Mouse (Mus musculus) spleen, postnatal 4 days (tissue): ENCODE measurements at regions not wholly inside any gene's neighbourhood (a gene's known extent, or its start where the extent isn't known, plus 50 kb on each side); places are given as distances from the start of the nearest gene placed in this dataset.
A peak's percentile ranks its signal among the peaks of the same experiment; 100 is the strongest.

Experiments
- DNase-seq, 2 experiments: peaks; one replicate each; pipeline ENCODE4 v3.0.0; 2022; ENCODE audit warnings: low spot score in 2 of 2

DNA sequence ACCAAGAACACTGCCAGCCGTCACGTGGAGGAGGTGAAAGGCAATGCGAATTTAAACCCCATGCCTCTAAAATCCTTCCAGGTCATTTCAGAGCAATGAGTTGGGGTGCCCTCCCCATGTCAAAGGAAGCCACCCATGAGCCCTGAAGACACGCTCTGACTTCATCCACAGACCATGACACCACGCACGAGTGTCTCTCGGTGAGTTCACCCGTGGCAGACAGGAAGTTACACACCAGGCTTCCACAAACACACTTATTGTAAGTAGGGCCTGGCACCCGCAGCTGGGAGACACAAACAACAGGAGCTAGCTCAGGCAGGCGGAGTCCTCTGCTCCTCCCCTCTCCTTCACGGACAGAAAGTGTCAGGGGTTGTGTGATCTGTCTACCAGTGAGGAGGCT is 251.4 kb upstream of the Sulf2 start:
- no peak for DNase-seq

- no peak for DNase-seq
Observed at GRCm38 (mm10) chr2:166403319-166403718, 247.9 kb upstream of the Sulf2 start.

- DNase-seq = no peak
Observed at GRCm38 (mm10) chr2:166401860-166402259, 246.4 kb upstream of the Sulf2 start.

GRCm38 (mm10) chr2:166400304-166400703 is 244.8 kb upstream of the Sulf2 start:
- DNase-seq = no peak

DNA sequence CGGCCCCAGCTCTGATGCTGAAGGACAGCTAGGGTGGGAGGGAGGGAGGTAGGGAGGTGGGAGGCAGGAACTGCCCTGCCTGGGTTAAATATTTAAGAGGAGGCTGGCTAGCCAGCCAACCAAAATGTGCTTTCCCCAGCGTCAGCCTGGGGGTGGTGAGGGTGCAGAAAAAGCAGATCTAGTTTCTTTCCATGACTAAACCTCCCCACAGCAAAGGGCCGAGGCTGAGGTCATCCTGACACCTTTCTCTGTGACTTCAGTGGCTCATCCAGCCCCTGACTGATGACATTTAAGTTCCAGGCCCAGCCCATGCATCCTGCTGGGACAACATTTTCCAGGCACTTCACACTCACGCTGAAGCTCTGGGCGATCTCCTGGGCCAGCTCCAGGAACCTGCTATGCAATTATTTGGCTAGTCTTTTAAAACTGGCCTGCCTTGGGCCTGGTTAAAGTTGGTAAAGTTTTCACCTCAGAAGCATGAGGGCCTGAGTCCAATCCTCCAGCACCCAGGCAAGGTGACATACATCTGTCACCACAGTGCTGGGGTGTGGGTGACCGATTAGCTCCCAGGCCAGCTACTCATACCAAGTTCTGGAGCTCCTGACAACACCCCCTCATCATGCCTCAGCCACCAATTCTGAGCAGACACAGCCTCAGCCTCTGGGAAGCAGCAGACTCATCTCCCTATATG is 243.8 kb upstream of the Sulf2 start:
- DNase-seq = no peak

GRCm38 (mm10) chr2:166398774-166399139 is 243.3 kb upstream of the Sulf2 start:
- DNase-seq = no peak

- no peak for DNase-seq
Observed at GRCm38 (mm10) chr2:166398156-166398555, 242.7 kb upstream of the Sulf2 start.

- DNase-seq = peak in 1 of 2 experiments; percentile 38
Observed at GRCm38 (mm10) chr2:166394666-166395065, 239.2 kb upstream of the Sulf2 start.

GRCm38 (mm10) chr2:166391176-166391575 is 235.7 kb upstream of the Sulf2 start:
- no peak for DNase-seq

DNA sequence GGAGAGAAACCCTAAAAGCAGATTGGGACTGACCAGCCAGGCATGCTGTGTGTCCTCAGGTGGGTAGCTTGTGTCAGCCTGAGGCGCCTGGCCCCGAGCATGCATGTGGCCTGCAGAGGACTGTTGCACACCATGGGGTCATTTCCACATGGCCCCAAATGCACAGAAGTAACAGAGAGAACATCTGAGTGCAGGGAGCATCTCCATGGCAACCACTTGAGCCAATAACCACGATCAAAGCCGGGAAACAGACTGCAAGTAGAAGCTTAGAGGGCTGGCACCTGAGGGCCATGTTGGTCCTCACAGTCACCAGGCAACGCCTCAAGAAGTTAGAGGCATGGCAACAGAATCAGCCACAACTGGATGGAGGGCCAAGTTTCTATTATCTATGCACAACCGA is 232.6 kb upstream of the Sulf2 start:
- no peak for DNase-seq

DNA sequence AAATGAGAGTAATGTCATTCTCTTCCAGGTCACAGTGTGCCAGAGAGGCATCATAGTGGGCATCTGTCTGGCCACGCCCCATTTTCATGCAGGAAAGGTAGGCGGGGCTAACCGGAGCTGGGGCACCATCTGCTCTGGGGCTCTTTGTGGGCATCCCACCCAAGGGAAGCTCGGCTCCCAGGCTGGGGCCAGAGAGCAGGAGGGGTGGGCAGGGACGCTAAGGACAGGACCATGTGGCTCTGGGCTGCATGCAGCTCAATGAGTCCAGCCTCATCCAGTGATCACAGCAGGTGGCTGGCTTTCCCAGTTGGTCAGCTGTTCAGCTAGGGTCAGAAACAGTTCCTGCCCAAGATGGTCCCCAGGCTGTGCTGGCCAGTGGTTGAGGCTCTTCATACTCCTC is 231.4 kb upstream of the Sulf2 start:
- DNase-seq = no peak

- no peak for DNase-seq
Observed at GRCm38 (mm10) chr2:166384583-166384982, 229.1 kb upstream of the Sulf2 start.

GRCm38 (mm10) chr2:166383356-166383755 is 227.9 kb upstream of the Sulf2 start:
- no peak for DNase-seq

- DNase-seq = no peak
Observed at GRCm38 (mm10) chr2:166382180-166382579, 226.7 kb upstream of the Sulf2 start.

DNA sequence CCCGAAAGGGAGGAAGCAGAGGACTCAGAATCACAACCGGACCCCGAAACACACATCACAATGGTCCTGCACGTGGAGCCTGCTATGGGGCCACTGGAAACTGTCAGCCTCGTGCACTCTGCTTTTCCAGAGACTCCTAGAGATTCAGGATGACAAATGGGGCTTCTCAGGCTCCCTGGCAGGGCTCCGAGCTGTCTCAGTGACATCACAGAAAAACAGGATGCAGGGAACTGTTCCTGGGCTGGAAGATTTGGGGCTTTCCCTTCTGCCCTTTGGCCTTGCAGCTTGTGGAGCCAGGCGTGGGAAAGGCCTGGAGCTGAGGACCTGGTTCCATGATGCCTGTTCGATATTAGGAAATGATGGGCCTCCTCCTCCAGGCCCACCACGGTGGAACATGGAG is 225.4 kb upstream of the Sulf2 start:
- DNase-seq = no peak

DNA sequence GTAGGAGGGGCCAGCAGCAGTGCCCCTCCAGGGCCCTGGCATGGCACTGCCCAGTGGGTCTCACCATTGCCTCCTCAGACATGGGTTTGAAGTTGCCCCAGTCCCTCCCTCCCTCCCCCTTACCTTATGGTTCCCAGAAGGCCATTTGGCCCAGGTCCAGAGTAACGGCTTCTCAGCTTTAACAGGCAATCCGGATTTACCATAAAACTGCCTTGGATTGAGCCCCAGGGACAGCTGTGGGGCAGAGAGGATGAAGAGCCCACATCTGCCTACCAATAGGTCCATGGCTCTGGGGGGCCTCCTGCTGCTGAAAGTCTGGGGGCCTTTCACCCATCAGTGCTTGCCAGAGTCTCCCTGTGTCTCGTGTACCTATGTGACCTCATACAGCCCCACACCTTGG is 222.9 kb upstream of the Sulf2 start:
- DNase-seq = no peak

DNA sequence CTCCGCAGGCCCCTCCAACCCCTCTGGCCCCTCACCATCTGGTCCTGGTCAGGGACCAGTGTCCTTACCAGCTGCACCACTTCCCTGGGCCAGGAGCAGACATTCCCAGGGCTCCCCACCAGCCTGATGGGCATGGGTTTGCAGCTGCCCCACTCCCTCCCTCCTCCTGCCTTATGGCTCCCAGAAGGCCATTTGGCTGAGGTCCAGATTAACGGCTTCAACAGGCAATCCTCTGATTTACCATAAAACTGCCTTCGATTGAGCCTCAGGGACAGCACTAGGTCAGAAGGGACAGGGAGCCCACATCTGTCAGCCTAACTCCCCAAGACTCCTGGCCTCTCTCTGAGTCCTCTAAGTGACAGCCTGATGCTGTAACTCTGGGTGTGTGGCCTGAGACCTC is 221.9 kb upstream of the Sulf2 start:
- no peak for DNase-seq

DNA sequence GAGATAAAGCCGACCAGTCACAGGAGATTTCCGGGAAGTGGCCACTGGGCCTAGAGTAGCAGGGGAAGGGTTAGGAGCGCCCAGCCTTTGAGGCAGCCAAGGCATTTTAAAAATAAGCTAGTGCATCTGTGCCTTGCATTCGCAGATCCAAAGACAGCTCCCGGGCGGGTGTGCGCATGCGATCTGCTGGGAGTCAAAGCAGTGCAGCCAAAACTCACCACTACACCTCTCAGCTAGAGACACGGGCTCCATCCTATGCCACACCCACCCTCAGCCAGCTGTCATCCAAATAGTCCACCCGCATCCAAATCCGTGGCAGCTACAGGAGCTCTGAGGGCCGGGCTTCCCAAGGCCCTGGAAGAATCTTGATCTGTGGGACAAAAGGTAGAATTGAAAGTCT is 220.2 kb upstream of the Sulf2 start:
- no peak for DNase-seq

DNA sequence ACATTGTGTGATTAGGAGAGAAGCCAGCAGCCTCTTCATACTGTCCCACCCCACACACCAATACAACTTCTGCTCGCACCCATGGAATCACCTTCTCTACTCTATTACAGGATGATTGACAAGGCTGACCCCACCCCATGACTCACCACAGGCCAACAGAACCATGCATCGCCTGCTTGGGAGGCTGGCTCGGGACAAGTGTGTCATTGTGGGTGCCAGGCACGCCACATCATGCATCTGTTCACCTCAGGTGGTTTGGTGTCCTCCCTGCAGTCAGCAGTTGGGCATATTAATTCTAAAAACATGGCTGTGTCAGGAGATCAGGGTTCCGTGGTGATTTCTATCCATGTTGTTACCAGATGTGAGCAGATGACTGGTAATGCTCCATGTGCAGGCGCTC is 215.3 kb upstream of the Sulf2 start:
- no peak for DNase-seq

DNA sequence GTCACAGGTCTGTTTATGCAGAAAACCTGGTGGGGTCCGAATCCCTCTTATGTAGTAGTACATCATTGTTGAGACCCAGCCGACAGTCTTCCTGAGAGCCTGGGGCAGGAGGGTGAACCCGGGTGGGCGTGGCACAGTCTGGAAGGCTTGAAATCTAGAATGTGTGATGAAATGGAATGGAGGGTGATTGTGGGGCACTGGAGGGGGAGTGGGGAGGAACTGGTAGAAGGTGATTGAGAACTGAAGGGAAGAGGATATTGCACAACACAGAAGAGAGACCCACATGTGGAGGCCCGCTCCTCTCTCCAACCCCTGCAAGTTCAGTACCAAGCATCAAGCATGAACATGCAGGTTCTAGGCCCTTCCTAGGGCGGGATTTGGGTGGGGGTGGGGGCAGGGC is 206.2 kb upstream of the Sulf2 start:
- DNase-seq = no peak

DNA sequence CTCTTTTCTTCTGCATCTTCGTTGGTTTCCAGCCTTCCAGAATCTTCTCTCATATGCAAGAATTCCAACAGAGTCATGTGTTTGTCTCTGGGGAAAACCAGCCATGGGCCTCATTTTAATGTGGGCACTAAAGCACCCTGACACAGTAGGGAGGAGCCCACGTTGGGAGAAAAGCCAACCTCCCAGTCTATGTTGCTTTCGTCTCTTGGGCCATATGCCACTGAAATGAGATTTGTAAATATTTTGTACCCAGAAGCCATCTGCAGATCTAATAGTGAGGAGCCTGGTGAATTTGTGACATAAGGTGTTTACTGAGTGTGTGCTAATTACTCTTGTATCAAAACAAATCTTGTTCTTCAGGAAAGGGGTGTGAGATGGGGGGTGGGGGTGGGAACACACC is 205.3 kb upstream of the Sulf2 start:
- no peak for DNase-seq

DNA sequence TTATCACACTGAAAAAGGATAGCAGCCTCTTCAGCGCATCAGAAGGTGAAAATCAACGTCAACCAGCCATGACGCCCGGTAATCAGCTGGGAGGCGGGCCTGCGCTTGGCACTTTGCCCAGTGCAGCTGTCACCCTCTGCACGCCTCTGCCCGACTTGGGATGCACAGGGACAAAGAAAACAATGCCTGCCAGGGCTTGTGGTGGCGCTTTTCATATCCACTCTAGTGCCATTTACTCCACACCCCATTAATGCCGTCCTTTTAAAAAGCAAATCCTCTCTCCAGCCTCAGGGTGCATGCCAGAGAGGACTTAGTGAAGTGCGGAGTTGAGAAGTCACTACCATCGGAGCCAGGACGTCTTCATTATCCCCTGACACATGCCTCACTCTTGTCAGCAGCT is 204.5 kb upstream of the Sulf2 start:
- DNase-seq = no peak

- no peak for DNase-seq
Observed at GRCm38 (mm10) chr2:166357824-166358223, 202.4 kb upstream of the Sulf2 start.

DNA sequence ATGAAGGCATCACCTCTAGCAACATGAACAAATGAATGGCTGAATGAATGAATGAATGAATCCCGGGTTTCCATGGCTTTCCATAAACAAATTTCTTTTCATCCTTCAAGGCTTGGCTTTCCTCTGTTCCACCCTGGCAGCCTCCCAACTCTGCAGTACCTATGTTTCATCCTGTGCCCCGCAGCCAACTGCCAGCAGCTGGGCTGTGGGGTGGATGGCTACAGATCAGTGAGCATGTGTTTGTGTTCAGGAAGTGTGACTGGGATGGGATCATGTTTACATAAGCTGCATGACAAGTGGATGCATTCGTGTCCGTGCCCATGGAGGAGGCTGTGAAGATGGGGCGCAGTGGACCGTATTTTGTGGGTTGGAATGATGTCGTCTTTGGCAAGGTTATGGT is 200.5 kb upstream of the Sulf2 start:
- no peak for DNase-seq
